Mouse (Mus musculus) limb, embryonic 14.5 days (tissue): ENCODE measurements around the gene Calml4. TPM values are rescaled to one million over a fixed set of nuclear protein-coding genes. Genes with fewer than 3 reads are reported as not detected.

Experiments
- ATAC-seq: fragments of 200-750 bp; cut with Nextera tagmentation; 2 replicates; pipeline ENCODE4 v1.8.0; 2017; ENCODE audit warnings: low read depth, moderate number of reproducible peaks, moderate TSS enrichment; ENCODE audit not compliant: low FRiP score
- DNase-seq: peaks from one replicate; pipeline ENCODE4 v3.0.0-alpha.2; 2015; ENCODE audit warnings: low spot score
- H3K27ac ChIP-seq: fragments of 300-500 bp; sonication (generic); replicated peaks from 2 replicates; pipeline ENCODE4 v1.5.1; 2014; ENCODE audit warnings: low read depth, mild to moderate bottlenecking, low read length, moderate library complexity, mixed read lengths
- H3K27me3 ChIP-seq: fragments of 300-500 bp; sonication (generic); 2 replicates; pipeline ENCODE4 v1.6.1; 2014; ENCODE audit warnings: low read length, mixed read lengths; ENCODE audit not compliant: control insufficient read depth, insufficient read depth
- H3K36me3 ChIP-seq: fragments of 300-500 bp; sonication (generic); 2 replicates; pipeline ENCODE4 v1.6.1; 2014; ENCODE audit warnings: mild to moderate bottlenecking, low read length, moderate library complexity, mixed read lengths; ENCODE audit not compliant: control insufficient read depth, insufficient read depth
- H3K4me1 ChIP-seq: fragments of 300-500 bp; sonication (generic); 2 replicates; pipeline ENCODE4 v1.6.1; 2014; ENCODE audit warnings: antibody characterized with exemption, low read length, mixed read lengths; ENCODE audit not compliant: control insufficient read depth, insufficient read depth
- H3K4me2 ChIP-seq: fragments of 300-500 bp; sonication (generic); replicated peaks from 2 replicates; pipeline ENCODE4 v1.6.1; 2014; ENCODE audit warnings: low read depth, mild to moderate bottlenecking, low read length, moderate library complexity; ENCODE audit not compliant: severe bottlenecking
- H3K4me3 ChIP-seq: fragments of 300-500 bp; sonication (generic); replicated peaks from 2 replicates; pipeline ENCODE4 v1.5.1; 2014; ENCODE audit warnings: low read length
- H3K9ac ChIP-seq: fragments of 300-500 bp; sonication (generic); 2 replicates; pipeline ENCODE4 v1.6.1; 2014; ENCODE audit warnings: mild to moderate bottlenecking, low read depth, low read length, moderate library complexity; ENCODE audit not compliant: severe bottlenecking
- H3K9me3 ChIP-seq: fragments of 300-500 bp; sonication (generic); 2 replicates; pipeline ENCODE4 v1.6.1; 2016; ENCODE audit warnings: low read length; ENCODE audit not compliant: control insufficient read depth
- POLR2A ChIP-seq: fragments of 200-500 bp; IDR thresholded peaks from 2 replicates; pipeline ENCODE4 v1.8.0; 2012; ENCODE audit warnings: inconsistent platforms, mild to moderate bottlenecking, moderate library complexity, borderline replicate concordance; ENCODE audit not compliant: insufficient read depth, insufficient read length; ENCODE audit errors: extremely low read depth
- WGBS: fragments of 180-500 bp; shearing (Covaris S2); extraction: QIAGEN DNeasy Blood & Tissue Kit; methylation state at CpG from one replicate; pipeline ENCODE4 v1.1.7; 2014; 5-methylcytosine and 5-hydroxymethylcytosine counted together
- polyA plus RNA-seq, 2 experiments: library from polyadenylated mRNA; depleted of rRNA in 1 of 2; stranded (reverse) in 1 of 2; unstranded in 1 of 2; fragments of >200 nt; fragmentation: Nextera tagmentation in 1 of 2; extraction: Ambion mirVana in 1 of 2; gene quantifications; 2 replicates each; pipeline versions ENCODE4 v1.2.1 to v1.2.3; 2012 to 2014

The Calml4 gene
- polyA plus RNA-seq, 2 experiments, result 14.3 to 18.7 TPM

DNA sequence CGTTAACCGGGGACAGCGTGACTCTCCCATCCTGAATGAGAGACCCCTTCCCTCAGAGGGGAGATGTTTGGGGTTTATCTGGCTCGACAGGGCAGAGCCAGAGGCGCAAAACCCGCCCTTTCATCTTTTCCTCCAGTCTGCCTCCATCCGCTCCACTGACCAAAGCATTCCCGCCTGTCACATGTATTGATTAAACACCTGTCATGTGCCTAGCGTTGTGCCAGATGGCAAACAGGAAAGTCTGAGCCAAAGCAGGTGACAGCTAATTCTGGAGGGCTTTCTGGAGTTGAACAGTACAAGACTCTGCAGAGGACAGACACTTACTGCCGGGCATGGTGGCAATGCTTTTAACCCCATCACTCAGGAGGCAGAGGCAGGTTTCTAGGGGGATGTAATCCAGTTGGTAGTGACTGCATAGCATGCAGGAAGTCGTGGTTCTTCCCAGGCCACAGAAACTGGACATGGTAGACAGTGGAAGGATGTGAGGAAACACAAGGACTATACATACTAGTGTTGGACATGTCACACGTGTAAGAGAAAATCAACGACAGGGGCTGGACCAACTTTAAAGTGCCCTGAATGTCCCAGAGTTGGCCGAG is 18.6 kb upstream of the Calml4 start:
- Histone ChIP-seq H3K9ac (peak overlapping the region; percentile 82), H3K27me3 (no peaks in the 10 kb centered on the region), H3K4me3 (peak overlapping the region; percentile 67), H3K36me3 (no peaks in the 10 kb centered on the region), H3K9me3 (no peaks in the 10 kb centered on the region), H3K4me2 (peak overlapping the region; percentile 92), H3K27ac (peak overlapping the region; percentile 83), H3K4me1 (peaks cover 8% of the 10 kb centered on the region; the same call in 1 of the 2 replicates)
- no peak for TF ChIP-seq POLR2A
- DNase-seq (peak; percentile 15), ATAC-seq (no peak; the same call in 1 of the 2 replicates)
- 13% methylated on average over 14 of the region's 14 CpGs for WGBS

DNA sequence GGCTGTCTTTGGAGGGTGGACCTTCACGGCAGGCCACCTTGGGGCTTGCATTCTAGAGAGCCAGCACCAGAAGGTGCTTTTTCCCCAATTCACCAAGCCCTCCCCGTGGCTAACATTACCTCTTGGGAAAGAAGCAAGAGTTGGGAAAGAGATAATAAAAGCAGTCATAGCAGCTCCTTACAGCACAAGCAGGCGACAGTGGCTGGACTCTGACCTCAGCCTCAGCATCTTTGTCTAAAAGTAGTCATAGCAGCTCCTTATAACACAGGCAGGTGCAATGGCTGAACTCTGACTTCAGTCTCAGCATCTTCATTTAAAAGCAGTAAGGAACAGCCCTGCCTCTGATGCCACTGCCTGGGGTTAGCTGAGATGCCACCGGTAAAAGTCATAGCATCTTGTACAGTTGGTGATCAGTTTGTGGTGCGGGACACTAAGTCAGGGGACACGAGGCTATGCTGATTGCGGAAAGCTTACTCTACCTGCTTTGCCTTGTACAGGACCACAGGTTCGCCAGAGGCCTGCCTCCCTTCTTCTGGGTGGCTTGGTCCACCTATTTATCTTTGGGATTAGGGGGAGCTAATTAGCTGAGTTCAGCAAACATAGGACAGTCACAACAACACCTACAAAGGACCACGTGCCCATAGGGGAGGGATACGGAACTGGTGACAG is 14.4 kb upstream of the Calml4 start:
- 82% methylated on average over 10 of the region's 10 CpGs for WGBS
- DNase-seq, result no peak
- H3K27me3 ChIP-seq, result no peaks in the 10 kb centered on the region
- H3K4me3 ChIP-seq, result no peak overlapping the region
- peaks cover 11% of the 10 kb centered on the region; the same call in 1 of the 2 replicates for H3K36me3 ChIP-seq
- peaks cover 8% of the 10 kb centered on the region; the same call in 1 of the 2 replicates for H3K4me1 ChIP-seq
- no peak for ATAC-seq
- H3K9me3 ChIP-seq, result no peaks in the 10 kb centered on the region
- no peak overlapping the region for H3K9ac ChIP-seq
- no peak overlapping the region for H3K4me2 ChIP-seq
- H3K27ac ChIP-seq, result no peak overlapping the region
- no peak for TF ChIP-seq POLR2A

DNA sequence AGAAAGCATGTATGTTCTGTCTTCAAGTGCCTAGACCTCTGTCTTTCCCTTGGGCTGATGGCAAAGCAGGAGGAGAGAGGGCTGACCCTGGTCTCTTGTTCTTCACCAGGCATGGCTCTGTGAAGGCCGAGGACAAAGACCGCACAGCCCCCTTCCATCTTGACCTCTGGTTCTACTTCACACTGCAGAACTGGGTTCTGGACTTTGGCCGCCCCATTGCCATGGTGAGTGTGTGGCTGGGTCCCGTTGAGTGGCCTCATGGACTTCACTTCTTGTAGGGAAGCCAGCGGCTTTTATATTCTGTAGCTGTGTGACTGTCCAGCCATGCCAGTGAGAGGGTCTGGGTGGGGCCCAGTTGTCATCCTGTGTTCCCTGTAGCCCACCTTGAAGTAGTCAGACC is 13.4 kb upstream of the Calml4 start:
- 91% methylated on average over 5 of the region's 5 CpGs for WGBS
- ATAC-seq (no peak), DNase-seq (no peak)
- peaks cover 19% of the 10 kb centered on the region; the same call in 1 of the 2 replicates for H3K36me3 ChIP-seq
- no peak overlapping the region for H3K9ac ChIP-seq
- no peaks in the 10 kb centered on the region for H3K9me3 ChIP-seq
- H3K4me1 ChIP-seq, result peaks cover 6% of the 10 kb centered on the region; the same call in 1 of the 2 replicates
- no peak overlapping the region for H3K27ac ChIP-seq
- TF ChIP-seq POLR2A, result no peak
- no peaks in the 10 kb centered on the region for H3K27me3 ChIP-seq
- H3K4me3 ChIP-seq, result no peak overlapping the region
- no peak overlapping the region for H3K4me2 ChIP-seq

DNA sequence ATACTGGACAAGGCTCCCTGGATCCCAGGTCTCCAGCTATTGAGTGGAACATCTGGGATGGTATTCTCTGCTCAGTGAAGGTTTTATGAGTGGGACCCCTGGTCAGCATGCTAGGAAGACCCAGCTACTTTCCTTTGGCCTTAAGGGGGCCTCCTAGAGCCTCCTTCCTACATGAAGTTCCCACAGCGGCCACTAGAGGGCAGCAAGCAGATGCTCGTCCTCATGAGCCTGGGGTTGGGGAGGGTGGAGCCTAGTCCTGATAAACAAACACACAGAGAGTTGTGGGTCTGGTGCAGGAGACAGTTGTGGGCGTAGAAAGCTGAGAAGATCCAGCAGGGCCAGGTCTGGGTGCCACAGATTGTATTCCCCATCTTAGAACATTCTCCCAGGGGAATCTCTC is 10.2 kb upstream of the Calml4 start:
- H3K4me2 ChIP-seq, result no peak overlapping the region
- no peak overlapping the region for H3K27ac ChIP-seq
- DNase-seq (peak; percentile 77), ATAC-seq (peak; percentile 60)
- no peaks in the 10 kb centered on the region for H3K27me3 ChIP-seq
- TF ChIP-seq POLR2A, result no peak
- 5% methylated on average over 3 of the region's 3 CpGs for WGBS
- no peaks in the 10 kb centered on the region for H3K9me3 ChIP-seq
- H3K9ac ChIP-seq, result no peak overlapping the region
- no peak overlapping the region for H3K4me3 ChIP-seq
- H3K4me1 ChIP-seq, result peaks cover 4% of the 10 kb centered on the region; the same call in 1 of the 2 replicates
- peaks cover 41% of the 10 kb centered on the region for H3K36me3 ChIP-seq

DNA sequence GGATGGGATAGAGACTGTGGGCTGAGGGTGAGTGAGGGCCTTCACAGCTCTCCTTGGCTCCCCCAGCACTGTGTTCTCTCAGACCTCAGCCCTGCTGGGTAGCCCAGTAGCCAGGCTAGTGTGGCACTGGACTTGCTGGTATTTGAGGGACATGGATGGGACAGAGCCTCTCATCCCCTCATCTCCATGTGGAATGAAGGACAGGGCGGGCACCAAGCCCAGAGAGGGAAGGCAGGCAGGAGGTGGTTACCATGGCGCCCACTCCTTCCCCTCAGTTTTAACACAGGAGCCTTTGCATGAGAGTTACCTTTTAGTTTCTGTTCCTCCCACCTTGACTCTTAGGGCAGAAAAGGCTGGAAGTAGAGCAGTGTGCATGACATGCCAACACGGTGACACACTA is 9.2 kb upstream of the Calml4 start:
- ATAC-seq, result no peak
- DNase-seq, result no peak
- Histone ChIP-seq H3K27ac (no peak overlapping the region), H3K4me3 (no peak overlapping the region), H3K9me3 (no peaks in the 10 kb centered on the region), H3K4me1 (peaks cover 4% of the 10 kb centered on the region; the same call in 1 of the 2 replicates), H3K27me3 (no peaks in the 10 kb centered on the region), H3K9ac (no peak overlapping the region), H3K36me3 (peaks cover 41% of the 10 kb centered on the region), H3K4me2 (no peak overlapping the region)
- WGBS, result 80% methylated on average over 3 of the region's 3 CpGs
- TF ChIP-seq POLR2A, result no peak
